Mouse (Mus musculus) liver, adult 2 months (tissue): ENCODE results near the gene Plek.

Experiments used
- CTCF ChIP-seq: fragments of 200-500 bp; IDR thresholded peaks from 2 replicates; pipeline ENCODE4 v1.5.1; 2011; ENCODE audit warnings: low read depth, low read length, control low read depth
- POLR2A ChIP-seq: fragments of 200-500 bp; IDR thresholded peaks from 2 replicates; pipeline ENCODE4 v1.6.1; 2011; ENCODE audit warnings: low read length, control low read depth; ENCODE audit not compliant: insufficient read depth; ENCODE audit errors: extremely low read depth

GRCm38 (mm10) chr11:16996818-16997217 is 55.4 kb downstream of the Plek start:
- TF ChIP-seq POLR2A, result no peak
- no peak for TF ChIP-seq CTCF
